Mouse (Mus musculus) ovary, postnatal 14 days (tissue): ENCODE measurements at regions not wholly inside any gene's neighbourhood (a gene's known extent, or its start where the extent isn't known, plus 50 kb on each side); places are given as distances from the start of the nearest gene placed in this dataset.

ENCODE experiments used
- DNase-seq: peaks from one replicate; pipeline ENCODE4 v3.0.0; 2022; ENCODE audit warnings: low spot score

DNA sequence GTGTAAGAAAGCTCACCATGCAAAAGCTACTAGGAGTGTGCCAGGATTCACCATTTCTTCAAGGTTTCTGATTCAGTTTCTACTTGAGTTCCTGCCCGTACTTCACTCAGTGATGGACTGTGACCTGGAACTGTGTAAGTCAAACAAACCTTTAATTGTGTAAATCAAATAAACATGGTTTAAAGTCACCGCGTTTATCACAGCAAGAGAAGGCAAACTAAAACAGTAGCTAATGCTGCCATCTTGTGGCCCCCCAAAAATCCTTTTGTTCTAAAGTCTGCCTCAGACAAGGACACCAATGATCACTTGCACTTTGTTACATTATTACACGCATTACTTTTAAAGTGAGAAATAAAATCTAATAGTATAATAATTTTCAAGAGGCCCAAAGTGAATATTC, 63.6 kb upstream of the Dcx start:
- DNase-seq, result peak; percentile 14
